Mouse (Mus musculus) MEL (cell line): ENCODE results near the gene Trak1.

Source experiments
- CTCF ChIP-seq, 3 experiments: IDR thresholded peaks in 2 of 3; conservative IDR thresholded peaks in 1 of 3; 2 replicates each; pipeline ENCODE4 v1.5.1; 2011 to 2012; ENCODE audit warnings: low read length in 3 of 3, low read depth in 2 of 3, mild to moderate bottlenecking in 2 of 3, improper control_type of control experiment in 1 of 3, inconsistent platforms in 1 of 3, mixed read lengths in 1 of 3, moderate library complexity in 1 of 3; ENCODE audit not compliant: control insufficient read depth in 1 of 3, insufficient read depth in 1 of 3, poor library complexity in 1 of 3, severe bottlenecking in 1 of 3
- HCFC1 ChIP-seq: IDR thresholded peaks from 2 replicates; pipeline ENCODE4 v1.6.1; 2012; ENCODE audit warnings: low read depth, mild to moderate bottlenecking, inconsistent platforms, low read length, improper control_type of control experiment, moderate library complexity
- RCOR1 ChIP-seq: IDR thresholded peaks from 2 replicates; pipeline ENCODE4 v1.6.1; 2012; ENCODE audit warnings: low read depth, mild to moderate bottlenecking, inconsistent platforms, low read length, improper control_type of control experiment

DNA sequence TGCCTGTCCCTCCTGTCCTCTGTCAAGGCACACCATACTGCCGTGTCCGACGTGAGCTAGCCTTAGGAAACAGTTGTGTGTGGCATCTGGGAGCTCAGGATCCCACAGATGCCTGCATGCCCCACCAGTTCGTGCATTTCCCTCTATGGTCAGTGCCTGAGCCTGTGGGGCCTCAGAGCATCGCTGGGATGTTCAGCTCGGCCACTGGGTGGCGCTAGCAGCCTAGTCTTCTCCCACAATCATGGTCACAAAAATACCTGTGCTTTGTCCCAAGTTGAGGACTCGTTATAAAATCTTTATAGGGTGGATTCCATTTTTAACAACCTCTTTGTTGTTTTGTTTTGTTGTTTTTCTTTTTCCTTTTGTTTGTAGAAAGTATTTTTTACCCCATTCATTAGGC lies 161.2 kb downstream of the Trak1 start:
- TF ChIP-seq RCOR1 = no peak
- TF ChIP-seq HCFC1 = no peak
- TF ChIP-seq CTCF (IDR thresholded peaks at IDR 0.05 in 2 of 3, conservative IDR thresholded peaks at IDR 0.05 in 1 of 3; ENCODE audit: control insufficient read depth in 1 of 3, insufficient read depth in 1 of 3, low read depth in 2 of 3, low read length in 3 of 3, poor library complexity in 1 of 3, severe bottlenecking in 1 of 3) = peak; percentile 87 to 95 (median 91)
